Mouse (Mus musculus) spleen, adult 2 months (tissue): Measurements from ENCODE around the gene Prss50.

Experiments
- CTCF ChIP-seq: fragments of 200-500 bp; IDR thresholded peaks from 2 replicates; pipeline ENCODE4 v1.5.1; 2011; ENCODE audit warnings: mild to moderate bottlenecking, inconsistent platforms; ENCODE audit not compliant: insufficient read depth, insufficient read length, insufficient replicate concordance; ENCODE audit errors: extremely low read depth
- POLR2A ChIP-seq: fragments of 200-500 bp; IDR thresholded peaks from 2 replicates; pipeline ENCODE4 v1.6.1; 2011; ENCODE audit warnings: low read depth, low read length, inconsistent platforms

- TF ChIP-seq POLR2A: no peak
- TF ChIP-seq CTCF: no peak
Observed at GRCm38 (mm10) chr9:110856920-110857319, 847 bp upstream of the Prss50 start.
